Mouse (Mus musculus) forebrain, embryonic 15.5 days (tissue): ENCODE results near the gene Gm5089. TPM values are rescaled to one million over a fixed set of nuclear protein-coding genes. Genes with fewer than 3 reads are reported as not detected.
"Not testable (repeated sequence)": the region's sequence is repeated elsewhere in the genome, so short reads cannot be mapped to it uniquely, and the experiment has no call there.

Experiments used
- ATAC-seq: fragments of 200-750 bp; cut with Nextera tagmentation; replicated peaks from 2 replicates; pipeline ENCODE4 v1.8.0; 2017; ENCODE audit warnings: mild to moderate bottlenecking, moderate TSS enrichment, moderate library complexity
- H3K27ac ChIP-seq: fragments of 300-500 bp; sonication (generic); replicated peaks from 2 replicates; pipeline ENCODE4 v1.5.1; 2015; ENCODE audit warnings: mild to moderate bottlenecking, inconsistent platforms
- H3K27me3 ChIP-seq: fragments of 300-500 bp; sonication (generic); 2 replicates; pipeline ENCODE4 v1.6.1; 2015; ENCODE audit warnings: inconsistent platforms
- H3K36me3 ChIP-seq: fragments of 300-500 bp; sonication (generic); 2 replicates; pipeline ENCODE4 v1.6.1; 2015; ENCODE audit warnings: mild to moderate bottlenecking, inconsistent platforms
- H3K4me1 ChIP-seq: fragments of 300-500 bp; sonication (generic); 2 replicates; pipeline ENCODE4 v1.6.1; 2015; ENCODE audit warnings: inconsistent platforms
- H3K4me2 ChIP-seq: fragments of 300-500 bp; sonication (generic); replicated peaks from 2 replicates; pipeline ENCODE4 v1.6.1; 2015; ENCODE audit warnings: mild to moderate bottlenecking, inconsistent platforms
- H3K4me3 ChIP-seq: fragments of 300-500 bp; sonication (generic); 2 replicates; pipeline ENCODE4 v1.5.1; 2015; ENCODE audit warnings: mild to moderate bottlenecking, inconsistent platforms
- H3K9ac ChIP-seq: fragments of 300-500 bp; sonication (generic); replicated peaks from 2 replicates; pipeline ENCODE4 v1.6.1; 2015; ENCODE audit warnings: mild to moderate bottlenecking, inconsistent platforms
- H3K9me3 ChIP-seq: fragments of 300-500 bp; sonication (generic); 2 replicates; pipeline ENCODE4 v1.6.1; 2016; ENCODE audit warnings: inconsistent platforms
- WGBS: fragments of 180-500 bp; shearing (Covaris S2); methylation state at CpG from one replicate; pipeline ENCODE4 v1.1.7; 2015; ENCODE audit warnings: mixed read lengths; 5-methylcytosine and 5-hydroxymethylcytosine counted together
- polyA plus RNA-seq: library from polyadenylated mRNA; unstranded; fragments of >200 nt; fragmentation: Nextera tagmentation; extraction: Ambion mirVana; gene quantifications from 2 replicates; pipeline ENCODE4 v1.2.1, GENCODE M21; 2015

The Gm5089 gene
- polyA plus RNA-seq, 1 experiment from 2014 or later: 0.75 TPM

- no peaks in the 10 kb centered on the region for H3K9me3 ChIP-seq
- peak overlapping the region; percentile 31 for H3K4me2 ChIP-seq
- H3K9ac ChIP-seq: peak overlapping the region; percentile 21; the same call in 1 of the 2 replicates
- H3K27me3 ChIP-seq: peaks cover 37% of the 10 kb centered on the region
- 35% methylated on average over 5 of the region's 5 CpGs for WGBS
- H3K4me1 ChIP-seq: peaks cover 29% of the 10 kb centered on the region
- ATAC-seq: no peak
- H3K36me3 ChIP-seq: no peaks in the 10 kb centered on the region
- peak overlapping the region; percentile 22 for H3K4me3 ChIP-seq
- peak overlapping the region; percentile 54 for H3K27ac ChIP-seq
Measured at GRCm38 (mm10) chr14:122460226-122460625, 9.3 kb upstream of the Gm5089 start.

DNA sequence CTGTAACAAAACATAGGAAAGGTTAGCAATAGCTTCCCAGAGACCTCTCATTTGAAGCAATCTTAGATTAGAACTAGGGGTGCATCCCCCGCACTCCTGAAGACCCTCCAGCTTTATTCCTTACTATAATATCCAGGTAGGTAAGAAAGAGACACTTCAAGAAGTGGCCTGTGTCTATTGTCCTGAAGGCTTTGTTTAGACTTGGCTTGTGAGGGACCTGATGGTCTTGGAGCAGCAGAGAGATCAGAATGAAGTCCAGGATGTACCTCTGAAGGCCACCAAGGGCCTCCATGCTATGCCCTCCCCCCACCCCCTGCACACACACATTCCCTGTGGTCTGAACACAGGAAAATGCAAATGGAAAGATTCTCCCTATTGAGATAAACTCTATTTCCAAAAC lies 8.9 kb upstream of the Gm5089 start:
- no peaks in the 10 kb centered on the region for H3K36me3 ChIP-seq
- peak overlapping the region; percentile 31 for H3K4me2 ChIP-seq
- peak overlapping the region; percentile 22 for H3K4me3 ChIP-seq
- H3K9ac ChIP-seq: peak overlapping the region; percentile 19; the same call in 1 of the 2 replicates
- H3K27ac ChIP-seq: peak overlapping the region; percentile 54
- WGBS: 85% methylated on average over 1 of the region's 1 CpGs
- H3K9me3 ChIP-seq: no peaks in the 10 kb centered on the region
- H3K27me3 ChIP-seq: peaks cover 41% of the 10 kb centered on the region
- ATAC-seq: no peak
- peaks cover 29% of the 10 kb centered on the region for H3K4me1 ChIP-seq

GRCm38 (mm10) chr14:122459332-122459731 lies 8.4 kb upstream of the Gm5089 start:
- not testable (repeated sequence) for ATAC-seq, H3K9ac ChIP-seq, H3K9me3 ChIP-seq, H3K36me3 ChIP-seq, H3K4me3 ChIP-seq, H3K27ac ChIP-seq, H3K4me2 ChIP-seq
- WGBS: 57% methylated on average over 12 of the region's 12 CpGs
- peaks cover 41% of the 10 kb centered on the region for H3K27me3 ChIP-seq
- H3K4me1 ChIP-seq: peaks cover 27% of the 10 kb centered on the region

- H3K9ac ChIP-seq: no peak overlapping the region
- no peak overlapping the region for H3K4me2 ChIP-seq
- H3K27me3 ChIP-seq: peaks cover 35% of the 10 kb centered on the region
- H3K9me3 ChIP-seq: no peaks in the 10 kb centered on the region
- ATAC-seq: no peak
- no peak overlapping the region for H3K4me3 ChIP-seq
- WGBS: 14% methylated on average over 4 of the region's 4 CpGs
- H3K36me3 ChIP-seq: no peaks in the 10 kb centered on the region
- peak overlapping the region; percentile 74; the same call in 1 of the 2 replicates for H3K27ac ChIP-seq
- H3K4me1 ChIP-seq: peaks cover 45% of the 10 kb centered on the region
Measured at GRCm38 (mm10) chr14:122455562-122455958, 4.6 kb upstream of the Gm5089 start.

DNA sequence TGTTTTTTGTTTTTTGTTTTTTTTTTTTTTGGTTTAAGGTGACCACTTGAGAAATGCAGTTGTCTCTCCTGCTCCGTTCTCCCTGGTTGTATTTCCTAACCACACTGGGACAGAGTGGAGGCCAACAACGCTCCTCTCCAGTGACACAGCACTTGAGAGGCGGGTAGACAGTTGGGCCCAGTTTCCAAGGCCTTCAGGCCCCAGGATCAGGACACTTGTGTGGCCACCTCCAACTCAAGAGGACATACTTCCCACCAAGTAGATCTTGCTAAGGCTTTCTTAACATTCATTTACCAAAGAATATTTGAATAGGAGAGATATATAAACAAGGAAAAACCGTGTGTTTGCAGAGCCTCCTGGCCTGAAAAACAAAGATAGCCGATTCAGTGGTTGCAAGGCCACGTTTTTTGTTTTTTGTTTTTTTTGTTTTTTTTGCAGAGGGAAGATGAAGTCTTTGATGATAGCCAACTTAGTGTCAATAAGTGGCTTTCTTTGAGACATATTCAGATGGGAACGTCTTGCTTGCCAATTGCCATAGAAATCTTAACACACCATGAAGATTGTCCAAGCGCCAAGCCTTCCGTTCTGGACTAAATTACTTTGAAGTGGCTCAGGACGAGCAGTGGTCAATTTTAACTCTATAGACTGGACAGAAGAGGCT lies 4.1 kb upstream of the Gm5089 start:
- peak overlapping the region; percentile 74 for H3K27ac ChIP-seq

GRCm38 (mm10) chr14:122453996-122454738 lies 3.3 kb upstream of the Gm5089 start:
- H3K9ac ChIP-seq: no peak overlapping the region
- H3K27me3 ChIP-seq: peaks cover 34% of the 10 kb centered on the region
- peak overlapping the region; percentile 46 for H3K4me2 ChIP-seq
- H3K4me3 ChIP-seq: no peak overlapping the region; the same call in 1 of the 2 replicates
- 5% methylated on average over 12 of the region's 12 CpGs for WGBS
- peak; percentile 35; the same call in 1 of the 2 replicates for ATAC-seq
- peaks cover 49% of the 10 kb centered on the region for H3K4me1 ChIP-seq
- peak overlapping the region; percentile 76 for H3K27ac ChIP-seq
- H3K36me3 ChIP-seq: no peaks in the 10 kb centered on the region
- no peaks in the 10 kb centered on the region for H3K9me3 ChIP-seq

More for the DNA sequence above, 4.1 kb upstream of the Gm5089 start:
- Histone ChIP-seq H3K4me2 (no peak overlapping the region), H3K36me3 (no peaks in the 10 kb centered on the region), H3K27me3 (peaks cover 32% of the 10 kb centered on the region), H3K9ac (no peak overlapping the region), H3K4me1 (peaks cover 51% of the 10 kb centered on the region), H3K4me3 (no peak overlapping the region), H3K9me3 (no peaks in the 10 kb centered on the region)
- WGBS: 23% methylated on average over 10 of the region's 10 CpGs
- no peak for ATAC-seq

DNA sequence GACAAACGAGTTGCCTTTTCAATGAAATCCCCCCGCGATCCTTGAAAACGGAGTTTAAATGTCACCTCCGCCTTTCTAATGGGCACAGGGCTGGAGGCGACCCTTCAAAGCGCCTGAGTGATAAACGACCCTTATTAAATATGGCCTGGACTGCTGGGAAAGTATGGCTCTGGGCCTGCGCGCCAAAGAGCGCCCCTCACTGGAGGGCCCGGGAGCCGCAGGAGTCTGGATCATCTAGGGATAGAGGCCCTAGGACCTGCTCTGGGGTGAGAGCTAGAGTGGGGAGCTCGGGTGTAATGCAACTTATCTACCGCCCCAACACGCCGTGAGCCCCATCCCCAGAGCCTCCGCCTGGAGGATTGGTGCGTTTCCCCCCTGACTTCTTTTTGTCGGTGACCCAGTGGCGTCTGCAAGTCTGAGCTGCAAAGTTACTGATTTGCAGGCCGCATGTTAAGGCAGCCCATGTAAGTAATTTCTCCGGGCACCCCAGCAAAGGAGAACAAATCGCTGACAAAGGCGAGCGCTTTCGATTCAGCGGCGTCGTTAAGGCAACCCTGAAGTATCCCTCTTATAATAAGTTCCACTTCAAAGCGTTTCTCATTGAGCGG lies 2.6 kb upstream of the Gm5089 start:
- no peaks in the 10 kb centered on the region for H3K9me3 ChIP-seq
- peak; percentile 75 for ATAC-seq
- H3K36me3 ChIP-seq: no peaks in the 10 kb centered on the region
- peaks cover 49% of the 10 kb centered on the region for H3K4me1 ChIP-seq
- H3K27ac ChIP-seq: peak overlapping the region; percentile 76
- under 1% methylated on average over 32 of the region's 32 CpGs for WGBS
- H3K9ac ChIP-seq: 0 out of 2 replicates have a peak overlapping the region, but pooled peaks have one; percentile 17
- H3K4me3 ChIP-seq: peak overlapping the region; percentile 24
- peaks cover 34% of the 10 kb centered on the region for H3K27me3 ChIP-seq
- H3K4me2 ChIP-seq: peak overlapping the region; percentile 46

- Histone ChIP-seq H3K4me1 (peaks cover 49% of the 10 kb centered on the region), H3K9ac (no peak overlapping the region), H3K9me3 (no peaks in the 10 kb centered on the region), H3K4me2 (peak overlapping the region; percentile 46), H3K27ac (peak overlapping the region; percentile 76), H3K27me3 (peaks cover 34% of the 10 kb centered on the region), H3K4me3 (no peak overlapping the region; the same call in 1 of the 2 replicates), H3K36me3 (no peaks in the 10 kb centered on the region)
- WGBS: 6% methylated on average over 13 of the region's 13 CpGs
- ATAC-seq: 0 out of 2 replicates have a peak, but pooled peaks have one; percentile 5
Measured at GRCm38 (mm10) chr14:122452701-122453387, 1.9 kb upstream of the Gm5089 start.

DNA sequence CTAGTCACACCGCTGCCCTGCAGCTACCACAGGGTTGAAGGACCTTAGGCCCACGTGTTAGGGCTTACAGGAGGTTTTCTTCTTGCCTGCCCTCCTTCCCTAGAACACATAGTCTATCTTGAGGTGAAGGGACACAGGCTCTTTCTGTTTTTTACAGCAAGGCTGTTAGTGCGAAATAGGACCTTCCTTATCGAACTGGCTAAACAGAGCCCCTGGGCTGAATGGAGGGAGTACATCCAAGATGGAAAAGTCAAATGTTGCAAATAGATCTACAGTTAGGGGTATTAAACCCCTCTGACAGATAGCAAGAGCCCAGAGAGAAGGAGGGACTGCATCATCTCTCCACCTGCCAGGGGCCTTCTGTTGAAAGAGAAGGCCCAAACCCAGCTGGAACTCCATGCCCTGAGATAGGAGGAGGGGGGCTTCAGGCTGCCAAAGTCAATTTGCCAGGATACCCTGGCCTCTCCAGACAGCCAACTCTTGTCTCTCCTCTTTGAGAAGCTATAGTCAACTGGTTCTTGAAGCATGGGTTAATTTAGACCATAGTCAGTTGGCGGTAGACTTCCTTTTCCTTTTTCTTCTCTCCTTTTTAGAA lies 733 bp upstream of the Gm5089 start:
- Histone ChIP-seq H3K27ac (peak overlapping the region; percentile 74; the same call in 1 of the 2 replicates), H3K27me3 (peaks cover 37% of the 10 kb centered on the region), H3K9me3 (no peaks in the 10 kb centered on the region), H3K4me1 (peaks cover 49% of the 10 kb centered on the region), H3K36me3 (no peaks in the 10 kb centered on the region), H3K4me3 (no peak overlapping the region), H3K4me2 (no peak overlapping the region), H3K9ac (no peak overlapping the region)
- ATAC-seq: no peak
- 56% methylated on average over 5 of the region's 5 CpGs for WGBS

- ATAC-seq: no peak
- H3K4me1 ChIP-seq: peaks cover 40% of the 10 kb centered on the region
Measured at GRCm38 (mm10) chr14:122449601-122450495, 1.1 kb downstream of the Gm5089 start.

More at GRCm38 (mm10) chr14:122449601-122450495, 1.1 kb downstream of the Gm5089 start:
- Histone ChIP-seq H3K4me3 (peak overlapping the region; percentile 42), H3K36me3 (no peaks in the 10 kb centered on the region), H3K4me2 (peak overlapping the region; percentile 62), H3K9ac (peak overlapping the region; percentile 32), H3K27me3 (peaks cover 31% of the 10 kb centered on the region), H3K27ac (peak overlapping the region; percentile 74), H3K9me3 (no peaks in the 10 kb centered on the region)
- 4% methylated on average over 29 of the region's 29 CpGs for WGBS
